13 mouse cellular contexts compared by ENCODE assay signal in genomic region chr2:121594131-121594530, GRCm38 (mm10).
DNase-seq lines count a peak whose midpoint lies in the region; ATAC-seq and TF ChIP-seq lines count a peak whose summit lies in the region.
"Had no signal": no experiment of that assay in that cellular context is flagged by ENCODE, and none has a peak within 500 bp of the region (broad histone marks: within the 10 kb centered on the region; RNA-seq: fewer than 3 reads in every experiment).

No protein-coding gene starts in this region.

- WGBS in heart, embryonic 10.5 days, result 50% methylated on average over 3 of the region's 3 CpGs
- WGBS in intestine, embryonic 15.5 days, result 47% methylated on average over 3 of the region's 3 CpGs
- WGBS in intestine, embryonic 16.5 days, result 53% methylated on average over 3 of the region's 3 CpGs
- 37% methylated on average over 3 of the region's 3 CpGs for WGBS in stomach, embryonic 15.5 days
- 37% methylated on average over 3 of the region's 3 CpGs for WGBS in stomach, postnatal 0 days

- peaks cover 30% of the 10 kb centered on the region for H3K4me1 ChIP-seq in heart, embryonic 10.5 days
- H3K4me1 ChIP-seq in intestine, embryonic 15.5 days (replicated peaks), result peaks cover 12% of the 10 kb centered on the region
- peaks cover 17% of the 10 kb centered on the region for H3K4me1 ChIP-seq in intestine, embryonic 16.5 days (ENCODE audit: control insufficient read depth, insufficient read depth, low read length)
- H3K4me1 ChIP-seq in stomach, embryonic 15.5 days, result peaks cover 11% of the 10 kb centered on the region
- H3K4me1 ChIP-seq in stomach, postnatal 0 days (replicated peaks; ENCODE audit: control insufficient read depth, insufficient read depth), result peaks cover 4% of the 10 kb centered on the region; the same call in 1 of the 2 replicates

- intact Hi-C loops in heart, postnatal 36 days (cut with DNase I), result no loop called here

- no peaks in the 10 kb centered on the region for H3K9me3 ChIP-seq in heart, embryonic 10.5 days
- no peaks in the 10 kb centered on the region for H3K9me3 ChIP-seq in intestine, embryonic 15.5 days
- H3K9me3 ChIP-seq in intestine, embryonic 16.5 days (ENCODE audit: control insufficient read depth, low read length), result no peaks in the 10 kb centered on the region
- no peaks in the 10 kb centered on the region for H3K9me3 ChIP-seq in stomach, embryonic 15.5 days
- no peaks in the 10 kb centered on the region for H3K9me3 ChIP-seq in stomach, postnatal 0 days (ENCODE audit: control insufficient read depth, low read length)
- H3K9me3 ChIP-seq: embryonic facial prominence, embryonic 15.5 days; forebrain, embryonic 12.5 days; neural tube, embryonic 13.5 days had no signal

- H3K4me3 ChIP-seq in heart, embryonic 10.5 days, result peak overlapping the region; percentile 28
- H3K4me3 ChIP-seq in intestine, embryonic 15.5 days (replicated peaks), result no peak overlapping the region
- H3K4me3 ChIP-seq in intestine, embryonic 16.5 days (ENCODE audit: low read length), result no peak overlapping the region
- no peak overlapping the region for H3K4me3 ChIP-seq in stomach, embryonic 15.5 days (replicated peaks)
- H3K4me3 ChIP-seq in stomach, postnatal 0 days (ENCODE audit: low read depth, low read length), result no peak overlapping the region
- H3K4me3 ChIP-seq: embryonic facial prominence, embryonic 15.5 days; forebrain, embryonic 12.5 days; neural tube, embryonic 13.5 days had no signal

- no peaks in the 10 kb centered on the region for H3K36me3 ChIP-seq in heart, embryonic 10.5 days
- no peaks in the 10 kb centered on the region for H3K36me3 ChIP-seq in intestine, embryonic 15.5 days
- no peaks in the 10 kb centered on the region for H3K36me3 ChIP-seq in intestine, embryonic 16.5 days (ENCODE audit: control insufficient read depth, insufficient read depth, low read length)
- no peaks in the 10 kb centered on the region for H3K36me3 ChIP-seq in stomach, embryonic 15.5 days
- H3K36me3 ChIP-seq in stomach, postnatal 0 days (ENCODE audit: control insufficient read depth, insufficient read depth, low read length), result no peaks in the 10 kb centered on the region
- H3K36me3 ChIP-seq: embryonic facial prominence, embryonic 15.5 days; forebrain, embryonic 12.5 days; neural tube, embryonic 13.5 days had no signal

- no peak for TF ChIP-seq EP300 in stomach, postnatal 0 days (optimal IDR thresholded peaks at IDR 0.05)

- no peak for TF ChIP-seq CTCF in stomach, postnatal 0 days (IDR thresholded peaks at IDR 0.05; ENCODE audit: low read depth)

- ATAC-seq in intestine, embryonic 15.5 days, result no peak
- ATAC-seq in intestine, embryonic 16.5 days, result no peak
- no peak for ATAC-seq in stomach, embryonic 15.5 days (ENCODE audit: insufficient read depth, low FRiP score, low read depth)
- ATAC-seq in stomach, postnatal 0 days (ENCODE audit: low FRiP score, low TSS enrichment), result no peak

- no peak for DNase-seq in heart, embryonic 10.5 days (ENCODE audit: low spot score)
- no peak for DNase-seq in heart, postnatal 36 days
- no peak for DNase-seq in stomach, postnatal 0 days (ENCODE audit: low spot score)
- DNase-seq in ovary, postnatal 14 days (ENCODE audit: low spot score), result no peak
- DNase-seq in right cerebral cortex, adult 18-20 months, result no peak
- DNase-seq: cerebellum, adult 11 months; kidney, adult 9 months had no signal

- peak overlapping the region; percentile 37; the same call in 1 of the 2 replicates for H3K4me2 ChIP-seq in intestine, embryonic 15.5 days (replicated peaks)
- H3K4me2 ChIP-seq in intestine, embryonic 16.5 days (ENCODE audit: low read depth, low read length), result no peak overlapping the region
- no peak overlapping the region for H3K4me2 ChIP-seq in stomach, embryonic 15.5 days
- H3K4me2 ChIP-seq in stomach, postnatal 0 days (replicated peaks; ENCODE audit: low read depth), result no peak overlapping the region
- H3K4me2 ChIP-seq: embryonic facial prominence, embryonic 15.5 days; forebrain, embryonic 12.5 days; neural tube, embryonic 13.5 days had no signal

- no peak overlapping the region for H3K9ac ChIP-seq in intestine, embryonic 15.5 days
- no peak overlapping the region for H3K9ac ChIP-seq in intestine, embryonic 16.5 days (ENCODE audit: low read depth, low read length)
- no peak overlapping the region for H3K9ac ChIP-seq in stomach, embryonic 15.5 days
- H3K9ac ChIP-seq in stomach, postnatal 0 days (ENCODE audit: low read length), result no peak overlapping the region
- H3K9ac ChIP-seq: embryonic facial prominence, embryonic 15.5 days; forebrain, embryonic 12.5 days; neural tube, embryonic 13.5 days had no signal

- peaks cover 14% of the 10 kb centered on the region; the same call in 1 of the 2 replicates for H3K27me3 ChIP-seq in heart, embryonic 10.5 days (ENCODE audit: insufficient read depth, poor library complexity, severe bottlenecking)
- H3K27me3 ChIP-seq in intestine, embryonic 15.5 days (replicated peaks), result no peaks in the 10 kb centered on the region
- no peaks in the 10 kb centered on the region for H3K27me3 ChIP-seq in intestine, embryonic 16.5 days (replicated peaks; ENCODE audit: control insufficient read depth, insufficient read depth, low read length)
- H3K27me3 ChIP-seq in stomach, embryonic 15.5 days (replicated peaks), result no peaks in the 10 kb centered on the region
- no peaks in the 10 kb centered on the region for H3K27me3 ChIP-seq in stomach, postnatal 0 days (ENCODE audit: control insufficient read depth, insufficient read depth, low read length)
- H3K27me3 ChIP-seq: embryonic facial prominence, embryonic 15.5 days; forebrain, embryonic 12.5 days; neural tube, embryonic 13.5 days had no signal

- peak overlapping the region; percentile 75 for H3K27ac ChIP-seq in heart, embryonic 10.5 days
- H3K27ac ChIP-seq in intestine, embryonic 15.5 days, result no peak overlapping the region
- no peak overlapping the region for H3K27ac ChIP-seq in intestine, embryonic 16.5 days (ENCODE audit: low read length)
- 0 out of 2 replicates have a peak overlapping the region, but pooled peaks have one; percentile 26 for H3K27ac ChIP-seq in stomach, embryonic 15.5 days
- no peak overlapping the region for H3K27ac ChIP-seq in stomach, postnatal 0 days (replicated peaks)
- H3K27ac ChIP-seq: embryonic facial prominence, embryonic 15.5 days; forebrain, embryonic 12.5 days; neural tube, embryonic 13.5 days had no signal

Comparison
In these comparisons a context has a peak if more than half of its experiments do, and no peak if none do; other contexts are left out.
1. H3K27ac ChIP-seq: peak in heart, embryonic 10.5 days (single experiment) and stomach, embryonic 15.5 days (single experiment); none in intestine, embryonic 15.5 days (single experiment), intestine, embryonic 16.5 days (single experiment) and stomach, postnatal 0 days (single experiment).